In the genomic region with DNA sequence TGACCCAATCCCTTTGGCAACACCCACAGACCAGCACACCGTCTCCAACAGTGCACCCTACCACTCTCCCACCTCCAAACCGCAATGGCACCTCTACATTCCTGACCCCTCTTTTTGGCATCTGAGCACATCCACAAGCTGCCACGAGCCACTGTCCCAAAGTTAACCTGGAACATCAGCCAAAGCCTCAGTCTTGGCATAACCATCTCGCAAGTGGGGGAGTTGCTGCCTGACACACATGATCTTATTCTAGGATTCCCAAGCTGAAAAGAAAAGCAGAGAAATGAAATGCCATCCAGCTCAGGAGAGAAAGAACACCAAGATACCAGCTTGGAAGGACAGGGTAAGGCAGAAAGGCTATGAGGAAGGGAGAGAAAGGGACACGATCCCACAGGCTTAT, we compare ENCODE assay signal across 19 mouse cellular contexts. TPM values are rescaled to one million over a fixed set of nuclear protein-coding genes. Genes with fewer than 3 reads are reported as not detected.
DNase-seq lines count a peak whose midpoint lies in the region; ATAC-seq and TF ChIP-seq lines count a peak whose summit lies in the region.
"Had no signal": no experiment of that assay in that cellular context is flagged by ENCODE, and none has a peak within 500 bp of the region (broad histone marks: within the 10 kb centered on the region; RNA-seq: fewer than 3 reads in every experiment).

No protein-coding gene starts in this region.

- DNase-seq in gastrocnemius, adult 2 months: peak; percentile 48
- DNase-seq in gastrocnemius, adult 18-20 months (ENCODE audit: low spot score): no peak
- DNase-seq in hindbrain, postnatal 0 days (ENCODE audit: low spot score): no peak
- DNase-seq in right cerebral cortex, adult 18-20 months: peak; percentile 43
- DNase-seq in right cerebral cortex, postnatal 36 days (ENCODE audit: low spot score in 2 of 2): no peak
- no peak for DNase-seq in lung, postnatal 10 days
- DNase-seq: adrenal gland, postnatal 10 days; cerebellum, adult 18-20 months; cerebellum, adult 9-11 months; cerebellum, postnatal 36 days; forebrain, postnatal 0 days; gastrocnemius, postnatal 14 days; heart, adult 2 months; heart, postnatal 14 days had no signal

- intact Hi-C loops in gastrocnemius, adult 2 months (cut with DNase I): loop anchor here (5.0 kb wide), 1 partner anchor 58 kb away; the partner anchor contains the start of gene Ndst2

- no peak overlapping the region for H3K9ac ChIP-seq in hindbrain, postnatal 0 days (replicated peaks; ENCODE audit: low read length)
- H3K9ac ChIP-seq in hindbrain, embryonic 16.5 days (ENCODE audit: low read depth, low read length): no peak overlapping the region
- H3K9ac ChIP-seq: forebrain, embryonic 13.5 days; forebrain, postnatal 0 days; hindbrain, embryonic 15.5 days had no signal

- peak overlapping the region; percentile 96 for H3K4me3 ChIP-seq in gastrocnemius, adult 2 months
- no peak overlapping the region for H3K4me3 ChIP-seq in hindbrain, postnatal 0 days (ENCODE audit: low read length)
- no peak overlapping the region for H3K4me3 ChIP-seq in hindbrain, embryonic 16.5 days (ENCODE audit: low read length)
- H3K4me3 ChIP-seq: embryonic facial prominence, embryonic 10.5 days; forebrain, embryonic 13.5 days; heart, adult 2 months; hindbrain, embryonic 15.5 days had no signal

- no peak for TF ChIP-seq CTCF in gastrocnemius, adult 2 months (IDR thresholded peaks at IDR 0.05)
- no peak for TF ChIP-seq CTCF in hindbrain, postnatal 0 days (IDR thresholded peaks at IDR 0.05; ENCODE audit: low read depth)

- H3K4me2 ChIP-seq in hindbrain, postnatal 0 days (ENCODE audit: low read depth, low read length): 0 out of 2 replicates have a peak overlapping the region, but pooled peaks have one; percentile 18
- H3K4me2 ChIP-seq in hindbrain, embryonic 16.5 days (ENCODE audit: low read length): no peak overlapping the region
- H3K4me2 ChIP-seq: forebrain, embryonic 13.5 days; hindbrain, embryonic 15.5 days had no signal

- 93% methylated on average over 5 of the region's 5 CpGs for WGBS in hindbrain, postnatal 0 days
- over 99% methylated on average over 5 of the region's 5 CpGs for WGBS in hindbrain, embryonic 16.5 days

- ATAC-seq in hindbrain, postnatal 0 days: no peak
- ATAC-seq in hindbrain, embryonic 16.5 days: no peak
- ATAC-seq: forebrain, embryonic 13.5 days; forebrain, postnatal 0 days had no signal

- H3K36me3 ChIP-seq in hindbrain, postnatal 0 days (ENCODE audit: insufficient read depth, low read length): peaks cover 30% of the 10 kb centered on the region; the same call in 1 of the 2 replicates
- H3K36me3 ChIP-seq in hindbrain, embryonic 16.5 days (ENCODE audit: control insufficient read depth, insufficient read depth, low read length): 0 out of 2 replicates have a peak, but pooled peaks cover 6% of the 10 kb centered on the region

- H3K27me3 ChIP-seq in hindbrain, postnatal 0 days (ENCODE audit: insufficient read depth, low read length): no peaks in the 10 kb centered on the region
- no peaks in the 10 kb centered on the region for H3K27me3 ChIP-seq in hindbrain, embryonic 16.5 days (replicated peaks; ENCODE audit: control insufficient read depth, insufficient read depth, low read length)
- H3K27me3 ChIP-seq: forebrain, embryonic 13.5 days; hindbrain, embryonic 15.5 days had no signal

- H3K9me3 ChIP-seq in hindbrain, postnatal 0 days (ENCODE audit: low read length): no peaks in the 10 kb centered on the region
- H3K9me3 ChIP-seq in hindbrain, embryonic 16.5 days (ENCODE audit: control insufficient read depth, low read length): no peaks in the 10 kb centered on the region
- H3K9me3 ChIP-seq: embryonic facial prominence, embryonic 10.5 days; forebrain, embryonic 13.5 days; hindbrain, embryonic 15.5 days had no signal

- H3K27ac ChIP-seq in gastrocnemius, adult 2 months: peak overlapping the region; percentile 98
- H3K27ac ChIP-seq in hindbrain, postnatal 0 days: no peak overlapping the region
- H3K27ac ChIP-seq in hindbrain, embryonic 16.5 days (ENCODE audit: low read depth, low read length): no peak overlapping the region
- H3K27ac ChIP-seq: embryonic facial prominence, embryonic 10.5 days; forebrain, embryonic 13.5 days; heart, adult 2 months; hindbrain, embryonic 15.5 days had no signal

- H3K4me1 ChIP-seq in hindbrain, postnatal 0 days (ENCODE audit: insufficient read depth, low read length): peaks cover 14% of the 10 kb centered on the region
- peaks cover 19% of the 10 kb centered on the region for H3K4me1 ChIP-seq in hindbrain, embryonic 16.5 days (ENCODE audit: control insufficient read depth, insufficient read depth, low read depth, low read length)

RNA-seq across cellular contexts. Expression of gene Camk2g, which starts 3.4 kb away (rescaled TPM):
- total RNA-seq in gastrocnemius, adult 2 months (2021): 100 to 1,000 TPM; 162 to 163 TPM
- total RNA-seq in gastrocnemius, adult 18-20 months (2021): 100 to 1,000 TPM; 168 to 192 TPM
- 204 and 248 TPM in 2 replicates for total RNA-seq in hindbrain, postnatal 0 days (2014; rRNA removed)
- 291 and 299 TPM in 2 replicates for polyA plus RNA-seq in hindbrain, postnatal 0 days (2015; fragmentation: Nextera tagmentation; extraction: Ambion mirVana)
- polyA plus RNA-seq in hindbrain, embryonic 16.5 days (2015; fragmentation: Nextera tagmentation; extraction: Ambion mirVana): 214 and 241 TPM in 2 replicates

RNA-seq across cellular contexts. Expression of gene Plau, which starts 46.0 kb away (rescaled TPM):
- 10 to 100 TPM; 17.2 to 28.5 TPM for total RNA-seq in gastrocnemius, adult 2 months (2021)
- total RNA-seq in gastrocnemius, adult 18-20 months (2021): 10 to 100 TPM; 13.6 to 29.2 TPM
- total RNA-seq in hindbrain, postnatal 0 days (2014; rRNA removed): 1.2 and 1.4 TPM in 2 replicates
- 0.26 and 0.39 TPM in 2 replicates for polyA plus RNA-seq in hindbrain, postnatal 0 days (2015; fragmentation: Nextera tagmentation; extraction: Ambion mirVana)
- 0.17 and 0.56 TPM in 2 replicates for polyA plus RNA-seq in hindbrain, embryonic 16.5 days (2015; fragmentation: Nextera tagmentation; extraction: Ambion mirVana)
- total RNA-seq: MEL had no signal

RNA-seq across cellular contexts. Expression of gene Ndst2, which starts 56.1 kb away (rescaled TPM):
- 1 to 10 TPM; 6.2 to 7.1 TPM for total RNA-seq in gastrocnemius, adult 2 months (2021)
- 1 to 10 TPM; 5.4 to 7.2 TPM for total RNA-seq in gastrocnemius, adult 18-20 months (2021)
- total RNA-seq in hindbrain, postnatal 0 days (2014; rRNA removed): 19.8 and 23.2 TPM in 2 replicates
- 12.4 and 16.7 TPM in 2 replicates for polyA plus RNA-seq in hindbrain, postnatal 0 days (2015; fragmentation: Nextera tagmentation; extraction: Ambion mirVana)
- 16.7 and 20.8 TPM in 2 replicates for polyA plus RNA-seq in hindbrain, embryonic 16.5 days (2015; fragmentation: Nextera tagmentation; extraction: Ambion mirVana)

Comparison
In these comparisons a context has a peak if more than half of its experiments do, and no peak if none do; other contexts are left out.
1. DNase-seq: peak in gastrocnemius, adult 2 months (single experiment) and right cerebral cortex, adult 18-20 months (single experiment); none in gastrocnemius, adult 18-20 months (single experiment), hindbrain, postnatal 0 days (single experiment), right cerebral cortex, postnatal 36 days (0 of 2) and lung, postnatal 10 days (single experiment).